8 mouse cellular contexts compared by ENCODE assay signal in the genomic region with DNA sequence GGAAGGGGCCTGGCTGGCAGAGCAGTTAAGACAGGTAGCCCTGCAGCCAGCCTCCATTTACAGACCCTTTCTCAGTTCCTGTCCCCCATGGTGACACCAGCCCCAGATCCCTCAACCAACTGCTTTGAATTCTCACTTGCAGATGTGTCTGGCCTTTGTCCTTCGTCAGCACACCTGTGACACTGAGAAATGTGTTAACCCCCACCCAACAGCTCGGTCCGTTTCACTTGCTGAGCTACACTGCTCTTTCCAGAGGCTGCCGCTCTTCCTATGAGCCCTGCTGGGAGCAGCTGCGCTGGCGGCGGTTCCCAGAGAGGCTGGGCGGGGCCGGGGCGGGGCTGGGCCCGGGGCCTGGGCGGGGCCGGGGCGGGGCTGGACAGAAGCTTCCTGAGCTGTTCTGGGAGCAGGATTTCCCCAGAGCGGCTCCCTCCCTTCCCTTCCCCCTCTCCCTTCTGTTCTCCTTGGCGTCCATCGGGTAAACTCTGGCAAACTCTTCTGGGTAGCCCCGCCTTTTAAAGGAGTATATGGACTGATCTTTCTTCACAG.
DNase-seq lines count a peak whose midpoint lies in the region; ATAC-seq lines count a peak whose summit lies in the region.

No protein-coding gene starts in this region.

- H3K4me1 ChIP-seq in hindbrain, embryonic 15.5 days (replicated peaks), result peaks cover 64% of the 10 kb centered on the region
- peaks cover 56% of the 10 kb centered on the region for H3K4me1 ChIP-seq in limb, embryonic 13.5 days
- peaks cover 58% of the 10 kb centered on the region for H3K4me1 ChIP-seq in midbrain, embryonic 12.5 days

- 2% methylated on average over 16 of the region's 18 CpGs for WGBS in hindbrain, embryonic 15.5 days
- WGBS in limb, embryonic 13.5 days, result under 1% methylated on average over 18 of the region's 18 CpGs
- WGBS in midbrain, embryonic 12.5 days, result 1% methylated on average over 18 of the region's 18 CpGs

- H3K36me3 ChIP-seq in hindbrain, embryonic 15.5 days, result no peaks in the 10 kb centered on the region
- H3K36me3 ChIP-seq in limb, embryonic 13.5 days, result no peaks in the 10 kb centered on the region
- H3K36me3 ChIP-seq in midbrain, embryonic 12.5 days, result no peaks in the 10 kb centered on the region

- H3K4me2 ChIP-seq in hindbrain, embryonic 15.5 days, result peak overlapping the region; percentile 58
- H3K4me2 ChIP-seq in limb, embryonic 13.5 days (replicated peaks), result peak overlapping the region; percentile 65
- peak overlapping the region; percentile 52 for H3K4me2 ChIP-seq in midbrain, embryonic 12.5 days (replicated peaks)

- no peaks in the 10 kb centered on the region for H3K27me3 ChIP-seq in hindbrain, embryonic 15.5 days
- H3K27me3 ChIP-seq in limb, embryonic 13.5 days, result no peaks in the 10 kb centered on the region
- no peaks in the 10 kb centered on the region for H3K27me3 ChIP-seq in midbrain, embryonic 12.5 days

- DNase-seq in right cerebral cortex, adult 18-20 months, result peak; percentile 77
- no peak for DNase-seq in right cerebral cortex, adult 2 months (ENCODE audit: low spot score in 2 of 2)
- peak; percentile 74 to 76 for DNase-seq in cerebellum, postnatal 36 days
- peak; percentile 54 to 65 for DNase-seq in gastrocnemius, adult 8-10 months (ENCODE audit: low spot score in 2 of 2)
- DNase-seq in spleen, postnatal 36 days (ENCODE audit: low spot score in 2 of 2), result peak; percentile 19 to 32

- peak; percentile 72 for ATAC-seq in hindbrain, embryonic 15.5 days (ENCODE audit: low FRiP score, low read depth)
- peak; percentile 88 for ATAC-seq in limb, embryonic 13.5 days (ENCODE audit: low FRiP score, low read depth)
- ATAC-seq in midbrain, embryonic 12.5 days (ENCODE audit: low FRiP score, low read depth), result peak; percentile 90

- H3K9ac ChIP-seq in hindbrain, embryonic 15.5 days, result peak overlapping the region; percentile 40
- peak overlapping the region; percentile 53 for H3K9ac ChIP-seq in limb, embryonic 13.5 days
- H3K9ac ChIP-seq in midbrain, embryonic 12.5 days (replicated peaks), result peak overlapping the region; percentile 41

- peak overlapping the region; percentile 30 for H3K4me3 ChIP-seq in hindbrain, embryonic 15.5 days
- H3K4me3 ChIP-seq in limb, embryonic 13.5 days, result peak overlapping the region; percentile 36
- H3K4me3 ChIP-seq in midbrain, embryonic 12.5 days, result peak overlapping the region; percentile 26

- peak overlapping the region; percentile 88 for H3K27ac ChIP-seq in hindbrain, embryonic 15.5 days (replicated peaks)
- H3K27ac ChIP-seq in limb, embryonic 13.5 days, result peak overlapping the region; percentile 80
- H3K27ac ChIP-seq in midbrain, embryonic 12.5 days (replicated peaks), result peak overlapping the region; percentile 94

- no peaks in the 10 kb centered on the region for H3K9me3 ChIP-seq in hindbrain, embryonic 15.5 days
- no peaks in the 10 kb centered on the region for H3K9me3 ChIP-seq in limb, embryonic 13.5 days
- H3K9me3 ChIP-seq in midbrain, embryonic 12.5 days, result no peaks in the 10 kb centered on the region

Comparison
In these comparisons a context has a peak if more than half of its experiments do, and no peak if none do; other contexts are left out.
1. DNase-seq: peak in right cerebral cortex, adult 18-20 months (single experiment), cerebellum, postnatal 36 days (2 of 2), gastrocnemius, adult 8-10 months (2 of 2) and spleen, postnatal 36 days (2 of 2); none in right cerebral cortex, adult 2 months (0 of 2).
2. Peak in every context shown above with its lines, with median percentiles within 50 percentile points of each other: ATAC-seq, H3K27ac ChIP-seq, H3K4me2 ChIP-seq, H3K4me3 ChIP-seq and H3K9ac ChIP-seq.